Mouse (Mus musculus): ENCODE measurements around the gene Ywhag.

Gene Ywhag

DNA sequence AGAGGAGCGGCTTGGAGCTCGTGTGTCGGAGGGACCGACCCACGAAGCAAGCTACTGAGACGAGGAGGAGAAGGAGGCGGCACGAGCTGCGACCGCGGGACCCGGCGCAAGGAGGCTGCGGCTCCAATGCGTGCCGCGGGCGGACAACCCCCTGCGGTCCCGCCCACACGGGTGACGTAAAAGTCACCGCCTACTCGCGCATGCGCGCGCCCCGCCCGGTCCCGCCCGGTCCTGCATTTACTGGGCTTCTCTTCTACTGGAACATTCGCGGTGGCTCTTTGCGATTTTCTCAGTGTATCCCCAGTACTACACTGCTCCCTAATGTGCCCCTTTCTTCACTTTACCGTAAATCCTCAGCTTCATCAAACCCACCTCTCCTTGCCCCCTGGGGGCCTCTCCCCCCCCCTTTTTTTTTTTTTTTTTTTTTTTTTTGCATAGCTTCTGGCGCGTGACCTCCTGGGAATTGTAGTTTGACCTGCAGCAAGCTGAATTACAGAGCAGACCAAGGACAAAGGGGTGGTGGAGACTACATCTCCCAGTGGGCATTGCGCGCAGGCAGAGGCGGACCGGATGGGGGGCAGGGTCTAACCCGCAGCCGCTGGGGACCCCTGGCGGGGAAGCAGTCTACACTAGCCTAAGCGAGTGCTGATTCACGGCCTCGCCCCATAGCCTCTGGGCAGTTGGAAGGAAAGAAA lies at the start of gene Ywhag:
Ywhag (minus strand) TSS at position 136 of the 695 bp plus-strand sequence.
- DNase-seq: peak; percentile 99

DNA sequence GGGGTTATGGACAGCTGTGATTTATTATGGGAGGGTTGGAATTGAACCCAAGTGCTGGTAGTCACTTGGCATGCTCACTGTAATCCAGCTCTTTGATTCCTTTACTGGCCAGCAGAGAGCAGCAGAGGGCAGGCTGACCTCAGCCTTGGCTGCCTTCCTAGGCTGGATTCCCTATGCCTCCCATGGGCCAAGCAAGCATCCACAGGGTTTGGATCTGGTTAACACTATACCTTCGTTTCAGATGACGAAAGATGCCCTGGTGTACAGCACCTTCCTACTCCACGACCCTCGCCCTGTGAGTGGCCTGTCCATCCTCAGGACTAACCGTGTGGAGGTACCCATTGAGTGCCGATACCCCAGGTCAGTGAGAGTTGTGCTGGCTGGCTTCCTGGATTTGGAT lies 48.0 kb upstream of the Ywhag start:
- DNase-seq: peak; percentile 76

DNA sequence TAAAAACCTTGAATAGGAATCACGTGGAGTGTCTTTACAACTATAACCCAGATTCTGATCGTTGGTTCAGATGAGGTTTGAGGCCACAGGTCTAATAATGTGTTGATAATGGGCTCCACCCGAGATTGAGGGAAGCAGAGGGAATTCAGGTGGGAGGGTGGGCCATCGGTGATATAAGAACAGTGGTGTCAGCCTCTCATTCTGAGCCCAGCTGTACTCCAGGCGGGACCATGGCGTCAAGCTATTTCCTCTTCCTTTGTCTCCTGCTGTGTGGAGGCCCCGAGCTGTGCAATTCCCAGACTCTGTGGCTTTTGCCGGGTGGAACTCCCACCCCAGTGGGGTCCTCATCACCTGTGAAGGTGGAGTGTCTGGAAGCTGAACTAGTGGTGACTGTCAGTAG lies 45.5 kb upstream of the Ywhag start, which contains the start of gene Zp3:
Zp3 (plus strand) TSS at position 196 of the 400 bp plus-strand sequence.
- DNase-seq: no peak

DNA sequence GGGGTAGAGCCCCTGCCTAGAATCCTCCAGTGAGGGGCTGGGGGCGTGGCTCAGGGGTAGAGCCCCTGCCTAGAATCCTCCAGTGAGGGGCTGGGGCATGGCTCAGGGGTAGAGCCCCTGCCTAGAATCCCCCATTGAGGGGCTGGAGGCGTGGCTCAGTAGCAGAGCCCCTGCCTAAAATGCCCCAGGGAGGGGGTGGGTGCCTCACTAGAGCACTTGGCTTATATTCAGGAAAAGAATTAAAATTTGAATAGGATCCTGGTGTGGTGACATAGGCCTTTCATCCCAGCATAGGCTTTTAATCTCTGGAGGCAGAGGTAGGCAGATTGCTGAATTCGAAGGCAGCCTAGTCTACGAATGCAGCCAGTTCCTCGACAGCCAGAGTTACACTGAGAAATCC lies 45.0 kb upstream of the Ywhag start:
- DNase-seq: no peak

DNA sequence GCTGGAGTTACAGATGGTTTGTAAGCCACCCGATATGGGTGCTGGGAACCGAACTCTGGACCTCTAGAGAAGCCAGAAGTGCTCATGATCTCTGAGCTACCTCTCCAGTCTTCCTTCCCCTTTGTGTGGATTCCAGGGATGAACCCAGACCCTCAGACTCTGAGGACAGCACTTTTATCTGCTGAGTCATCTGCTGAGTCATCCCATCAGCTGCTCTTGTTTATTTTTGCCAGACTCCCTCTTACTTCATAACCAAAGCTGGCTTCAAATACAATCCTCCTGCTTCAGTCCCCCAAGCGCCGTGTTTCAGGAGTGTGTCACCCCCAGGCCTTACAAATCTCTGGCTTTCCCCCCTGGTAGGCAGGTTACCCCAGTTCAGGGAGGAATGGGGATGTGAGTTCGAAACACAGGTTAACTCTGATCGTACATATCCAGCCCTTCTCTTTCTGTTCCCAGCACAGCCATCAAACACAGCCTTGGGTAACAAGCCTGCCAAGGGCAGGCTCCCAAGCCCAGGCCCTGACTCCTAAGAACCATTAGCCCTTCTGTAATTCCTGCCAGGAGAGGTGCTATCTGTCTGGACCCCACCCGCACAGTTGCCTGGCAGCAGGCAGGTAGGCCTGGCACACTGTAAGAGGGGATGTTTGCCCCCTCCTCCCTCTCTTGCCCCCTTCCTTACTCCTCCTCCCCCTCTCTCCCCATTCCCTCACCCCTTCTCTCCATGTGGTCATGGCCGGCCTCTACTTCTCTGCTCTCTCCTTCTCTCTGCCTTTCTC lies 41.7 kb upstream of the Ywhag start:
- DNase-seq: no peak

DNA sequence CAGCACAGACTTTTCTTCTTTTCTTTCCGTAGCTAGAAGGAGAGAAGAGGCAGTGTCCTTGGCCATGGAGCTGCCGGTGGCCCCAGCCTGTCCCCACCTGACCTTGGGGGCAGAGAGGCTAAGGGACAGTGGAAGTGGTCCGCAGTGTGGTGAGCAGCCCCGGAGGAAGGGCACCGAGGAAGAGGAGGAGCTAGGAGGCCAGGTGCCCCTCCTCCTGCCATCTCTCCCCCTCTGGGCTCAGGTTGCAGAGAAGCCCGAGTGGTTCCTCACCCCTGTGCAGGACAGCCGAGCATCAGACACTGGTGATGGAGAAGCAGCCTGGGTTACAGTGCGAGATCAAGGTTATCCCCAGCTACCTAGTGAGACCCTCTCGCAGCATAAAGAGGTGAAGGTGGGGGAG lies 39.9 kb upstream of the Ywhag start, which contains the start of gene Ssc4d:
Ssc4d (minus strand) TSS at position 167 of the 400 bp plus-strand sequence.
- DNase-seq: no peak

DNA sequence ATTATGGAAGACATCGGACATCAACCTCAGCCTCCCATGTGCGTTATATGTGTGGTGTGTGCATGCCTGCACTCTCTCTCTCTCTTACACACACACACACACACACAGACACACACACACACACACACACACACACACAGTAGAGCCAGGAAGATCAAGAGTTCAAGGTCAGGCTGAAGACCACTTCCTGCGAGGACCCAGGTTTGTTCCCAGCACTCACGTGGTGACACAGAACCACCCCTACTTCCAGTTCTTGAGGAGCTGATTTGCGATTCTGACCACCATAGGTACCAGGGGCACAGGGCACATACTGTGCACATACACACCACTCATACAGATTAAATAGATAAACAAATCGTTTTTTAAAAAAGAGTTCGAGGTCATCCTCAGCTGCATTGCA lies 37.5 kb upstream of the Ywhag start:
- no peak for DNase-seq

DNA sequence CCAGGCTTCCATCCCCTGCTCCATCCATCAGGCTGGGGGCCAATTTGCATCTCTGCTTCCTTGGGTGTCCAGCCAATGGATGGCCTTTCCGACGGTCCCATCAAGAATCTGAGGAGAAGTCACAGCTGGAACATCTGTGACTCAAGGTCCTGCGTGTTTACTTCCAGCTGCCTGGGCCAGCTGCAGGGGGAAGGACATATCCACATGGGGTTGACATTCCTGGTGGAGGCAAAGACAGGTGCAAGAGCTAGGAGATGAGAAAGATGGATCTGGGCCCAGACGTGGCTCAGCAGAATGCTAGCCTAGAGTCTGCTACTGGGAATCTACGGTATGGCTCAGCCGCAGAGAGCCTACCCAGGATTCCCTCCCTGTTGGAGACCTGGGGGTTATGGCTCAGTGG lies 35.8 kb upstream of the Ywhag start:
- no peak for DNase-seq

DNA sequence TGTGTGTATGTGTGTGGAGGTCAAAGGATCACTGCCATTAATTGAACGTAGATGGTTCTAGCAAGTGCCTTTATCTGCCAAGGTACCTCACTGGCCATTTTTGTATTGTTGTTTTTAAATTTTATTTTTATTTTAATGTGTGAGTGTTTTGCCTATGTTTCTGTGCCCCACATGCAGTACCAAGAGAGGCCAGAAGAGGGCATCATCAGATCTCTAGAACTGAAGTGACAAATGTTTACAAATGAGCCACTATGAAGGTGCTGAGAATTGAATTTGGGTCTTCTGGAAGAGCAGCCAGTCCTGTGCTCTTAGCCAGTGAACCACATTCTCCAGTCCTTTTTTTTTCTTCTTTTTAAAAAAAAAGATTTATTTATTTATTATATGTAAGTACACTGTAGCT lies 34.4 kb upstream of the Ywhag start:
- peak; percentile 65 for DNase-seq

DNA sequence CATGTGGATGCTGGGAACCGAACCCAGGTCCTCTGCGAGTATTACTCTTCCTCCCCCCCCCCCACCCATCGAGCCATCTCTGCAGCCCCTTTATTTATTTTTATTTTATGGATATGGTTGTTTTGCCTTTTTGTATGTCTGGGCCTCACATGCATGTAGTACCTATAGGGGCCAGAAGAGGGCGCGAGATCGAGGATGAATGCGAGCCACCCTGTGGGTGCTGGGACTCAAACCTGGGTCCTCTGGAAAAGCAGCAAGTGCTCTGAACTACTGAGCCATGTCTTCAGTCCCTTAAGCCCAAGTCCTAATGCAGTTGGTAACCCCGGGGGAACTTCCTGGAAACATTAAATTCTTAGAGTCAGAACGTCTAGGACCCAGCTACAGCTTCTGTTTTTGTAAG lies 32.5 kb upstream of the Ywhag start:
- DNase-seq: no peak

DNA sequence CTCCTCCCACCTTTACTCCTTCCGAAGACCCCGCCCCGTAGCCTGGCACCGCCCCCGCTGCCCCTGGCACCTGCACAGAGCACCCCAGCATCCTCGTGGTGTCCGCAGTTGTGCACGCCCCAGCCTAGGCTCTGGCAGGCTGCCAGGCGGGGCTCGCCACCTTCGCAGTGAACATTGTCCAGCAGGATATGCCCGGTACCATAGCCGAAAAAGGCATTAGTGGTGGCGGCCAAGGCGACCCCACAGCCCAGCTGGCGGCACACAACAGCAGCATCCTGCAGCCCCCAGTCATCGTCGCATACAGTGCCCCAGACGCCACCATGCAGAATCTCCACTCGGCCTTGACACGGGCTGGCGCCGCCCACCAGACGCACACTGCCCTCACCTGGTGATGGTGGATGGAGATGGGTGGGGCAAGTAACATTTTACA lies 31.1 kb upstream of the Ywhag start:
- peak; percentile 36 for DNase-seq

DNA sequence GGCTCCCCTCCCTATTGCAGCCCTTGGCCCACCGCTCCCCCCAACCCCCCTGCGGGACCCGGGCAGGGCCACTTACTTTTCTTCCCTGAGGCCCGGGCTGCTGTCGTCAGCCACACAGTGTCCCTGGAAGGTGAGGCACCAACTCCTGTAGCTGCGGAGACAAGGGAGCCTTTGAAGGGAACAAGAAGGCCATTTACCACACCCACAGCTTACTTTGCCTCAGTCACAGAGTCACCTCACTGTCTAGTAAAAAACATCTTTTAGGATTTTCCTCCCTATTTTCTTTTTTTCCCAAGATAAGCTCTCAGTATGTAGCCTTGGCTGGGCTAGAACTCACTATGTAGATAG lies 28.8 kb upstream of the Ywhag start:
- no peak for DNase-seq

DNA sequence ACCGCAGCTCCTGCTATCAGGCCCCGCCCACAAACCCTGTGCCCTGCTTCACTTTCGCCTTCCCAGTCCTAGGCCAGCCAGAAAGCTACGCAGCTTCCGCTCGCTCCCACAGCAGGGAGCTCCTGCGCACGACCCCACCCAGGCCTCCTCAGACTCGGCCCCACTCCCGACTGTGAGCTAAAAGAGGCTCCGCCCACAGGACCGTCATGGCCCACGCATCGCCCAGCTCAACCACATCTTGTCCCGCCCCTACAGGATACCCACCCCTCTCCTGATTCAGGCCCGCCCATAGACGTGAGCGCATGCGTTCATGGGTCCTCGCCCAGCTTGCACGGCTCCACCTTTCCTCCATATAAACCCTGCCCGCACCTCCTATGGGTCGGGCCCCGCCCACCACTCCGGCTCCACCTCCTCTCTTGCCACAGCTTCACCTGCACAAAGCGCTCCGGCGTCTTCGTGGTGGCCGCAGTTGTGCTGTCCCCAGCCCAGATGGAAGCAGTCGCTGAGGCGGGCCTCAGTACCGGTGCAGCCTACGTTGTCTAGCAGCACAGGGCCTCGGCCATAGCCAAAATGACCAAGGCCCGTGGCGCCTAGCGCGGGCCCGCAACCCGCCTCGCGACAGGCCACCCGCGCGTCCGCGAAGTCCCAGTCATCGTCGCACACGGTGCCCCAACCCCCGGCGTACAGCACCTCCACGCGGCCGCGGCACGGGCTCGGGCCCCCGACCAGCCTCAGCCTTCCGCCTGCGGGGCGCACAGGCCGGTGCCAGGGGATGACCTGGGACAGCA lies 28.3 kb upstream of the Ywhag start:
- peak; percentile 100 for DNase-seq

DNA sequence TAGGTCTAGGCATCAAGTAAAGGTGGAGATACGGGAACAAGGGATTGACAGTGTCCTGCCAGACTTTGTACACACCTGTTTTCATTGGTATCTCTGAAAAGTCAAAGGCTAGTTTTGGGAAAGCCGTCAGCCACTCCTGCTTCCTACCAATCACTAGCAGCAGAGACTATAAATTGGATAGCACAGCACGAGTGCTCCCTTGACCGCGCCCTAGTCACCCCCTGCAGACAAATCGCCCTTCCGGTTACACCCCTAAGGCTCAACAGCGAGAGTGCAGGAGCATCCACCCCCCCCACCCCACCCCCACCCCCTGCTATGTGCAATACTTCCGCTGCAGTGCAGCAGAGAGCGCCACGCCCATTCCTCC lies 27.7 kb upstream of the Ywhag start:
- DNase-seq: no peak

DNA sequence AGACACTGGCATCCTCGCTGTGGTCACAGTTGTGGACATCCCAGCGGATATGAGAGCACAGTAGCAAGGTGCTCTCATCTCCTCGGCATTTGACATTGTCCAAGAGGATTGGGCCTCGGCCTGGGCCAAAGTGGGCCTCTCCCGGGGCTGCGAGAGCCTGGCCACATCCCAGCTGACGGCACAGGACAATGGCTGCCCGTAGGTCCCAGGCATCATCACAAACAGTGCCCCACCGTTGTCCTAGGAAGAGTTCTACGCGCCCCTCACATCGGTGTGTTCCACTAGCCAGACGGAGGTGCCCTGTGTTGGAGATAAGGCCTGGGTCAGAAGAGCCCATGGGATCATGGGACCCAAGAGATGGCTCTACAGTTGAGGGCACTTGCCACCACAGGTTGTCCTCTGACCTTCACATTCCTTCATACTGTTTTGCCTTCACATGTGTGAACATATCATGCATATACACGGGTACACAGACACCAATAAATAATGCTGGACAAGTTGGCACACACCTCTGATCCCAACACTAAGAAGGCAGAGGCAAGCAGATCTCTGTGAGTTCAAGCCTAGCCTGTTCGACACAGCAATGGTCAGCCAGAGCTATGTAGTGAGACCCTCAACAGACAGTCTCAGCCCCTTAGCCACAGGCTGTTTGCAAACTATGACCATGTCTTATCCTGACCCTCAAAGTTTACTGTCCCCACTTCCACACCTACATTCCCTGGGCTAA lies 26.7 kb upstream of the Ywhag start:
- DNase-seq: no peak

DNA sequence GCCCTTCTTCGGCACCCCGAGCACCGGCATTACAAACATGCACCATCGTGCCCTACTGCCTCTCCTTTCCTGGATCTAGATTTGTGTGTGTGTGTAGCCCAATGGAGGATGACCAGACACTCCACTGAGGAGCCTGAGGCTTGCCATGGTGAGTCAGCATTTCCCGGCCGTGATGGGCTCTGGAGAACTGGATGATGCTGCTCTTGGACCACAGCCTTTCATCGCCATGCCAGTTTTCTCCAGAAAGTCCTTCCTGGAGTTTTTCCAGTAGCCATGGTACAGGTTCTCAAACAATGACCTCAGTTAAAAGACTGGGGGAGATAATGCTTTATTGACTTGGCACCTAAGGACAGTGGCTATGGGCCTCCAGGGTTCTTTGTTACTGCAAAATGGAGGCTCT lies 25.5 kb upstream of the Ywhag start:
- DNase-seq: no peak

DNA sequence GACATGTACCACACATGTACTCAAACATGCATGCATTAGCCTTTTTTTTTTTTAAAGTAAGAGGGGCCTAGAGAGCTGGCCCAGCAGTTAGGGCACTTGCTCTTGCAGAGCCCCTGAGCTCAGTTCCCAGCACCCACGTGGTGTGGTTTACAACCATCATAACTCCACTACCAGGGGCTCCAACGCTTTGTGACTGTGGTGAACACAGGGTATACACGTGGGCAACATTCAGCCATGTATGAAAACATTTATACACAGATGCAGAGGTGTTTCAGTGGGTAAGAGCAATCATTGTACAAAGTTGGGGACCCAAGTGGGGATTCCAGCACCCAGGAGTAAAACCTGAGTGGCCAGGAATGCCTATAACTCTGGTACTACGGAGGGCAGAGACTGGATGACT lies 24.0 kb upstream of the Ywhag start:
- DNase-seq: no peak

DNA sequence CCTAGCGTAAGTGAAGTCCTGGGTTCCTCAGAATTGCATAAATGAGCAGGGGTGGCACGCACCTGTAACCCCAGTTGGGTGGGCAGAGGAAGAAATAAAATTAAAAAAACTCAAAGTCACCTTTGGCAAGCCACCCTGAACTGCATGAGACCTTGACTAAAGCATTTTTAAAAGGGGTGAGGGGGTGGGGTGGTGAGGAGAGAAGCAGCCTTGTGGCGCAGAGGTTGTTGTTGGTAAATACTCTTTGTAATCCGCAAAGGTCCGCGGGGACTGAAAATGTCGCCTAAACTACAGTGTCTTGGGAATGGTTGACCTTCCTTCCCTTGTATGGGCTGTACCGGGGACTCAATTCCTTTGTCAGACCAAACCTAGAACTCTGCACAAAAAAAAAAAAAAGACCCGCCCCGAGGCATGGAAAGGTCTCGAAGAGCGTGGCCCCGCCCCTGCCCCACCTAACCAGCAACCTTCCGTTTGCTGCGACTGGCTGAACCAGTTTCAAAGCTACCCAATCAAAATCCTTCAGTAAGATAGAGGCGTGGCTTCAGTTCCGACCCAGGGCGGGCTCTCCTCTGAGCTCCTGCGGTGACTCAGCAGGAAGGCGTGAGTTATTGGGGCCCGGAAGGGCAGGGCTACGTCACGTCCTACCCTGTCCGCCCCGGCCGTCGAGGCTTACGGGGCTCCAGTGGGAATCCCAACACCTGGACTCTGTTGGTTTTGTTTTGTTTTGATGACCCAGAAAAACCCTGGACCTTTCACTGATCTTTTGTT lies 23.0 kb upstream of the Ywhag start:
- DNase-seq: peak; percentile 99

DNA sequence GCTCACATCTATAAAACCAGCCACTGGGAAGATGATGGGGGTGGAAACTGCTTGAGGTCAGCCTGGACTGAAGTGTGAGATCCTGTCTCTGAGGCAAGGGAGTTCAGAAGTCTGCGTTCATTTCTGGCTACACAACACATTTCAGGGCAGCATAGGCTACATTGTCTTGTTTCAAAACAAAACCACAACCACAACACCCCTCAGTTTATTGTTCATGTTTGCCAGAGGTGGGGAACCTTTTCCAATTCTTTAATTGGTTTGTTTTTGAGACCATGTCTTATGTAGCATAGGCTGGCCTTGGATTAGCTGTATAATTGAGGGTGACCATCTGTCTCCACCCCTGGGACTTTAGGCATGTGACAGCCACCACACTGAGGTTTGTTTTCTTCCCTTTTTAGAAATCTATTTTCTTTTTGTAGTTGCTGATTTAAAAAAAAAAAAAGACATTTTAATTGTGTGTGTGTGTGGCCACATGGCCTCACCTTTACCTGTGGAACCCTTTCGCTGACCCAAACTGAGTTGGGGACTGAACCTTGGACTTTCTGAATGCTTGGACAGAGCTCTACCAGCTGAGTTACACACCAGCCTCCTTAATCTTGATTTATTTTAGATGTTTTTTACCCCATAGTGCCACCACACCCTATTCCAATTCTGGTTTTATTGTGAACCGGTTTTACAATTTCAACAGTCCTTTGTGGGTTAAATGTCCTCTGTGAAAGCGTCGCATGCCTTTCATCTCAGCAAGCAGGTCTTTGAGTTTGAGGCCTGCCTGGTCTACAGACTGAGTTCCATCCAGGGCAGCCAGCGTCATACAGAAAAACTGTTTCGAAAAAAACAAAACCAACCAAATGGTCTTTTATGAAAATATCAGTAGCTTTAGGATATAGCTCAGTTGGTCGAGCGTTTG lies 22.1 kb upstream of the Ywhag start:
- no peak for DNase-seq

DNA sequence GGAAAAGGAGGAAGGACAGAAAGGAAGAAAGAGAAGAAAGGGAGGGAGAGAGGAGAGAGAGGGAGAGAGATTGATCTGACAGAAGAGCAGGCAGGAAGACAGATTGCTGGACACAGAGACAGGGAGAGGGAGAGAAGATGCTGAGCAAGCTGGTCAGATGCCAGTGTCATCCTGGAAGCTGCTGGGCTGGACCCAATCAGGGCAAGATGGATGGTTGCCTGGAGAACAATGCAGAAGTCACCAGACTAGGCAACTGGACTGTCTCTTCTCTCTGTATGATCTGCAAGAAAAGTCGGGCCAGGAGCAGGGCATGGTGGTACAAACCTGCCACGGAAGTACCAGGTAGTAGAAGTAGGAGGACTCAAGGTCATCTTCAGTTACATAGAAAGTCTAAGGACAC lies 18.4 kb upstream of the Ywhag start:
- DNase-seq: no peak

DNA sequence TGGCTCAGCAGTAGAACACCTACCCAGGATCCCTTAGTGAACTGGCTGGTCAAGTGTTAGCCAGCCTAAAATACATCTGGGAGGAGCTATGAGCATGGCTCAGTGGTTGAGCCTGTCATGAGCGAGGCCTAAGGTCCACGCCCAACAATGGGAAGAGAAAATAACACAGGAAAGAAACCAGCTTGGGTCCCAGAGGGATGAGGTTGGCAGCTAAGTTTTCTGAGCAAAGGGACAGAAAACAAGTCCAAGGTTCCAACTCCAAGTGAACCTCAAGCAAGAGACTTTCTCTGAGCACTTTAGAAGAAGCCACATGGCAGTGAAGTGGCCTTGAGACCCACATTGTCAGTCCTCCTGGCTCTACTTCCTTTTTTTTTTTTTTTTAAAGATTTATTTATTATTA lies 17.2 kb upstream of the Ywhag start:
- DNase-seq: no peak

Data from retina, postnatal 1 day (tissue).